Mouse (Mus musculus) cerebral cortex, adult 2 months (tissue): Measurements from ENCODE around the gene Slx.

ENCODE experiments used
- WGBS: fragments of 180-500 bp; shearing (Covaris S2); methylation state at CpG from one replicate; pipeline ENCODE4 v1.1.7; 2018; 5-methylcytosine and 5-hydroxymethylcytosine counted together

Gene Slx

GRCm38 (mm10) chrX:26545465-26545864, at the start of gene Slx:
Gene Slx, minus strand, starts transcription at chrX:26545565.
- 74% methylated on average over 3 of the region's 3 CpGs for WGBS
